Mouse (Mus musculus) liver, embryonic 16.5 days (tissue): ENCODE measurements around the gene Gtf2f1. TPM values are rescaled to one million over a fixed set of nuclear protein-coding genes. Genes with fewer than 3 reads are reported as not detected.

ENCODE experiments used
- ATAC-seq: fragments of 200-750 bp; cut with Nextera tagmentation; 2 replicates; pipeline ENCODE4 v1.8.0; 2017; ENCODE audit warnings: low read depth, mild to moderate bottlenecking, moderate number of reproducible peaks, moderate library complexity
- H3K27ac ChIP-seq: fragments of 300-500 bp; sonication (generic); 2 replicates; pipeline ENCODE4 v1.5.1; 2014; ENCODE audit warnings: mild to moderate bottlenecking, low read length
- H3K27me3 ChIP-seq: fragments of 300-500 bp; sonication (generic); 2 replicates; pipeline ENCODE4 v1.6.1; 2014; ENCODE audit warnings: low read depth, low read length, mixed read lengths; ENCODE audit not compliant: control insufficient read depth, insufficient read depth
- H3K36me3 ChIP-seq: fragments of 300-500 bp; sonication (generic); 2 replicates; pipeline ENCODE4 v1.6.1; 2014; ENCODE audit warnings: mild to moderate bottlenecking; ENCODE audit not compliant: control insufficient read depth, insufficient read depth
- H3K4me1 ChIP-seq: fragments of 300-500 bp; sonication (generic); 2 replicates; pipeline ENCODE4 v1.6.1; 2014; ENCODE audit warnings: low read depth, low read length, mixed read lengths; ENCODE audit not compliant: control insufficient read depth
- H3K4me2 ChIP-seq: fragments of 300-500 bp; sonication (generic); 2 replicates; pipeline ENCODE4 v1.6.1; 2014; ENCODE audit warnings: low read depth, low read length, mixed read lengths
- H3K4me3 ChIP-seq: fragments of 300-500 bp; sonication (generic); 2 replicates; pipeline ENCODE4 v1.5.1; 2014; ENCODE audit warnings: low read depth, mild to moderate bottlenecking, low read length
- H3K9ac ChIP-seq: fragments of 300-500 bp; sonication (generic); 2 replicates; pipeline ENCODE4 v1.6.1; 2014; ENCODE audit warnings: low read depth, low read length
- H3K9me3 ChIP-seq: fragments of 300-500 bp; sonication (generic); replicated peaks from 2 replicates; pipeline ENCODE4 v1.6.1; 2016; ENCODE audit warnings: low read length; ENCODE audit not compliant: control insufficient read depth
- WGBS: fragments of 180-500 bp; shearing (Covaris S2); extraction: QIAGEN DNeasy Blood & Tissue Kit; methylation state at CpG from one replicate; pipeline ENCODE4 v1.1.7; 2014; ENCODE audit not compliant: insufficient replicate concordance; 5-methylcytosine and 5-hydroxymethylcytosine counted together
- polyA plus RNA-seq: library from polyadenylated mRNA; unstranded; fragments of >200 nt; fragmentation: Nextera tagmentation; extraction: Ambion mirVana; gene quantifications from 2 replicates; pipeline ENCODE4 v1.2.1, GENCODE M21; 2015

Gtf2f1 gene
- polyA plus RNA-seq, 1 experiment from 2014 or later = 45.4 TPM

- Histone ChIP-seq H3K36me3 (no peaks in the 10 kb centered on the region), H3K27me3 (no peaks in the 10 kb centered on the region), H3K9ac (no peak overlapping the region), H3K9me3 (no peaks in the 10 kb centered on the region), H3K4me2 (no peak overlapping the region), H3K4me1 (peaks cover 14% of the 10 kb centered on the region), H3K27ac (no peak overlapping the region), H3K4me3 (no peak overlapping the region)
- WGBS = 74% methylated on average over 3 of the region's 3 CpGs
- ATAC-seq = no peak
Measured at GRCm38 (mm10) chr17:56986105-56986805, 24.8 kb downstream of the Gtf2f1 start.

DNA sequence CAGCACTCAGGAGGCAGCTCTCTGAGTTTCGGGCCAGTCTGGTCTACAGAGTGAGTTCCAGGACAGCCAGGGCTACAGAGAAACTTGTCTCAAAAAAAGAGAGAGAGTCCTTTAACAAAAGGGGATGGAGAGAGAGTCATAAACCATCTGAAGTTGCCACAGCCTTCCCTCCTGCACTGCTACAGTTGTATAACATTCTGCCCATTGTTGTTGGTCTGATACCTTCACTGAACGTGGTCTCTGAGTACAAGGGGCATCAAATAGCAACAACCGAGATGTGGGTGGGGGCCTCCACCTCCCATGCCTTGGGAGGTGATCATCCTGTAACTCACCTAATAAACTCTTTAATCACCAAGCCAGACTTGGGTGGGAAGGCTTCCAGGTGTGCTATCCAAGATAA is 25.4 kb downstream of the Gtf2f1 start:
- 61% methylated on average over 3 of the region's 3 CpGs for WGBS
- H3K36me3 ChIP-seq = no peaks in the 10 kb centered on the region
- ATAC-seq = no peak
- H3K27me3 ChIP-seq = no peaks in the 10 kb centered on the region
- no peak overlapping the region for H3K9ac ChIP-seq
- H3K4me2 ChIP-seq = no peak overlapping the region
- H3K9me3 ChIP-seq = no peaks in the 10 kb centered on the region
- H3K27ac ChIP-seq = no peak overlapping the region
- H3K4me3 ChIP-seq = no peak overlapping the region
- peaks cover 8% of the 10 kb centered on the region for H3K4me1 ChIP-seq

- no peak for ATAC-seq
- Histone ChIP-seq H3K9ac (no peak overlapping the region), H3K27me3 (no peaks in the 10 kb centered on the region), H3K4me2 (no peak overlapping the region), H3K9me3 (no peaks in the 10 kb centered on the region), H3K27ac (no peak overlapping the region), H3K36me3 (no peaks in the 10 kb centered on the region), H3K4me3 (no peak overlapping the region), H3K4me1 (peaks cover 5% of the 10 kb centered on the region)
- 67% methylated on average over 9 of the region's 9 CpGs for WGBS
Measured at GRCm38 (mm10) chr17:56984886-56985285, 26.2 kb downstream of the Gtf2f1 start.

DNA sequence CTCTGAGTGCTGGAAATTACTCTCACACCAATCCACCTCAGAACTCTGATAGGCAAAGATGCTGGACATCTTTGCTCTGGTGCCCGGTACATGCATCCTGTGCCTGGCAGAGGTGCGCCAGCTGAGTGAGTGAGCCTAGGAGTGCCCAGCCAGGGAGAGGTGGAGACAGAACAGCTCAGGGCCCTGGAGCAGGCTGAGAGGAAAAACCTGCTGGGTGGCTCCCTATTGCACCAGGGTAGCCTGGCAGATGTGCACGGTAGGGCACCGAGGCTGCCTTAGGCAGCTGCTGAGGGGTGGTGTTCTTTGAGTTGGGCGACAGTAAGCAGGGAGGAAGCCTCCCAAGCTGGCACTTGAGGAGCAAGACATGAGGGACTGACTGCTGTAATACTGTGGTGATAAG is 29.1 kb downstream of the Gtf2f1 start, which contains the start of gene Acer1:
Gene Acer1 (minus strand): TSS at position 114 of the 400 bp plus-strand sequence.
- no peak within 1 kb of the TSS for H3K4me3 ChIP-seq
- H3K27me3 ChIP-seq = no peaks in the 10 kb centered on the region
- no peak within 1 kb of the TSS for H3K4me2 ChIP-seq
- WGBS = 74% methylated on average over 5 of the region's 5 CpGs
- no peaks in the 10 kb centered on the region for H3K36me3 ChIP-seq
- no peak within 1 kb of the TSS for H3K27ac ChIP-seq
- H3K4me1 ChIP-seq = no peaks in the 10 kb centered on the region
- no peak within 1 kb of the TSS for H3K9ac ChIP-seq
- ATAC-seq = no peak
- H3K9me3 ChIP-seq = no peaks in the 10 kb centered on the region

DNA sequence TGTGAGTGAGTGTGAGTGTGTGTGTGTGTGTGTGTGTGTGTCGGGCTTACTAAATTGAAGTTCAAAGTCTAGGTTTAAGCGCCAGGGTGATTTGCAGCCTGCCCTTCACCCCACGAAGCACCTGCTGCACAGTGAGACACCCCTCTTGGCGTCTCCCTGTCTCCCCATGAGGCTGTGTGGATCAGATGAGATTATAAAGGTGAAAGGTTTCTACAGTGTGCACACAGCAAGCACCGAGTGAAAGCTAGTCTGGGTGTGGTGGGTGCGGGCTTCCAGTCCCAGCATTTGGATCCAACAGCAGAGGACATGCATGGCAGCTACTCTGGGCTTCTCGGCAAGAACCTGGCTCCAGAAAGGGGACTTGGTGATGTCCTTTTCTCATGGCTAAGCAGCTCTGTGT is 30.0 kb downstream of the Gtf2f1 start:
- H3K4me3 ChIP-seq = no peak overlapping the region
- 58% methylated on average over 7 of the region's 7 CpGs for WGBS
- no peak overlapping the region for H3K27ac ChIP-seq
- no peaks in the 10 kb centered on the region for H3K36me3 ChIP-seq
- H3K4me1 ChIP-seq = no peaks in the 10 kb centered on the region
- no peaks in the 10 kb centered on the region for H3K9me3 ChIP-seq
- no peak overlapping the region for H3K9ac ChIP-seq
- no peak for ATAC-seq
- no peak overlapping the region for H3K4me2 ChIP-seq
- H3K27me3 ChIP-seq = no peaks in the 10 kb centered on the region

DNA sequence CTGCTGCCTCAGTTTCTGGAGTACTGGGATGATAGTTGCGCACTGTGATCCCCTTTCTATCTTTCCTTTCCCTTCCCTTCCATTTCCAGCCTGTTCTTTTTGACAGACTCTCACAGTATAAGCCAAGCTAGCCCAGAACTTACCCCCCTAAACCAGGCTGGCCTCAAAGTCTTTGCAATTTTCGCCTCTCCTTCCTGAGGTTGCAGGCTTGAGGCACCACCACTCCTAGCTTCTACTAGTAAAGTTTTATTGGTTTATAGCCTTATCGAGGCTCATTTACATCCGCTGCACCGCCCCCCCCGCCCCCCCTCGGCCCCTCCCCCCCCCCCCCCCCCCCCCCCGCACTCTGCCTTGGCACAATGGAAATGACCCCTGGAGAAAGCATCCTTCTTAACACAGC is 31.6 kb downstream of the Gtf2f1 start:
- H3K36me3 ChIP-seq = no peaks in the 10 kb centered on the region
- no peak for ATAC-seq
- H3K27ac ChIP-seq = no peak overlapping the region
- H3K9me3 ChIP-seq = no peaks in the 10 kb centered on the region
- H3K9ac ChIP-seq = no peak overlapping the region
- no peak overlapping the region for H3K4me2 ChIP-seq
- H3K4me3 ChIP-seq = no peak overlapping the region
- H3K4me1 ChIP-seq = no peaks in the 10 kb centered on the region
- no peaks in the 10 kb centered on the region for H3K27me3 ChIP-seq
- 22% methylated on average over 7 of the region's 8 CpGs for WGBS

- Histone ChIP-seq H3K9ac (no peak overlapping the region), H3K27me3 (no peaks in the 10 kb centered on the region), H3K27ac (no peak overlapping the region), H3K9me3 (no peaks in the 10 kb centered on the region), H3K36me3 (no peaks in the 10 kb centered on the region), H3K4me1 (no peaks in the 10 kb centered on the region), H3K4me2 (no peak overlapping the region), H3K4me3 (no peak overlapping the region)
- 56% methylated on average over 8 of the region's 8 CpGs for WGBS
- ATAC-seq = no peak
Measured at GRCm38 (mm10) chr17:56976531-56977390, 34.3 kb downstream of the Gtf2f1 start.

- 45% methylated on average over 3 of the region's 3 CpGs for WGBS
Measured at GRCm38 (mm10) chr17:56975391-56975790, 35.7 kb downstream of the Gtf2f1 start.

DNA sequence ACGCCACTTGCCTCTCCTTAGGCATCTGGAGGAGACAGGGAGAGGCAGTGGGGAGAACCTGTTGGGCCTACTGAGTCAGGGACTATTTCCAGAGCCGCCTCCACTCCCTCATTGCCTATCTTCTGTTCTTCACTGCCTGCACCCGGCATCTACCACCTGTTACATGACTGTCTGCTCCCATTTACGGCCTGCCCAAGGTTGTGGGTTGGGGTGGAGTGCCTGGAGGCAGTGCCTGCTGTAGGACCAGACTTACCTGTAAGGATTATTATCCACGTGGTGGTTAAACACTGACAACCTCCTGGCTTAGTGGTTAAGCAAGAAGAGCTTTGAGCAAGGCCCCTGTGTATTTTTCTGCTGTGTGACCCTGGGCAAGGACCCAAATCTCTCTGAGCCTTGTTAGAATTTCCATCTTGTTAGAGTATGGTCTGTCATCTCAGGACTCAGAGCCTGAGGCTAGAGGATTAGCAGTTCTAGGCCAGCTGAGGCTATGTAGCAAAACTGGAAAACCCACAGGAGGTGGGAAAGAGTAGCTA is 36.3 kb downstream of the Gtf2f1 start:
- 50% methylated on average over 5 of the region's 5 CpGs for WGBS
- no peaks in the 10 kb centered on the region for H3K4me1 ChIP-seq
- no peak for ATAC-seq
- peaks cover 4% of the 10 kb centered on the region; the same call in 1 of the 2 replicates for H3K27me3 ChIP-seq
- H3K4me3 ChIP-seq = no peak overlapping the region
- no peak overlapping the region for H3K27ac ChIP-seq
- H3K9me3 ChIP-seq = no peaks in the 10 kb centered on the region
- no peaks in the 10 kb centered on the region for H3K36me3 ChIP-seq
- no peak overlapping the region for H3K9ac ChIP-seq
- no peak overlapping the region for H3K4me2 ChIP-seq

More at GRCm38 (mm10) chr17:56975391-56975790, 35.7 kb downstream of the Gtf2f1 start:
- Histone ChIP-seq H3K4me3 (no peak overlapping the region), H3K4me1 (no peaks in the 10 kb centered on the region), H3K27ac (no peak overlapping the region), H3K9ac (no peak overlapping the region), H3K4me2 (no peak overlapping the region), H3K9me3 (no peaks in the 10 kb centered on the region), H3K27me3 (no peaks in the 10 kb centered on the region), H3K36me3 (no peaks in the 10 kb centered on the region)
- no peak for ATAC-seq
